Mouse (Mus musculus): Measurements from ENCODE around the gene Poc1b.
"Not testable (repeated sequence)": the region's sequence is repeated elsewhere in the genome, so short reads cannot be mapped to it uniquely, and the experiment has no call there.

The Poc1b gene

DNA sequence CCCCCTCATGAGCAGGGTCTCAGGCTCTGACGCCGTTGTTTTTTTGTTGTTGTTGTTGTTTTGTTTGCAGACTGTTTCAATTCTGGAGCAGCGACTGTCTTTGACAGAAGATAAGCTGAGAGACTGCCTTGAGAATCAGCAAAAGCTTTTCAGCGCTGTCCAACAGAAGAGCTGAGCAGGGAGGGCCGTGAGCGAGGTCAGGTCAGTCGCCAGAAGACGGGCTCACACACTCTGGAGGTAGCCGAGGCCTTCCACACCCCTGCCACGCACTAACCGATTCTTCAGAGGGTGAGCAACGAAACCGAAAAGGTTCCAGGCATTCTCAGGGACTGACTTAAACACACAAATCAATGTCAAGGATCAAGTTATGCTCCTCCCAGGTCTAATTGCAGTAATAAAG lies 89.7 kb downstream of the Poc1b start:
- DNase-seq (ENCODE audit: low spot score) = no peak

DNA sequence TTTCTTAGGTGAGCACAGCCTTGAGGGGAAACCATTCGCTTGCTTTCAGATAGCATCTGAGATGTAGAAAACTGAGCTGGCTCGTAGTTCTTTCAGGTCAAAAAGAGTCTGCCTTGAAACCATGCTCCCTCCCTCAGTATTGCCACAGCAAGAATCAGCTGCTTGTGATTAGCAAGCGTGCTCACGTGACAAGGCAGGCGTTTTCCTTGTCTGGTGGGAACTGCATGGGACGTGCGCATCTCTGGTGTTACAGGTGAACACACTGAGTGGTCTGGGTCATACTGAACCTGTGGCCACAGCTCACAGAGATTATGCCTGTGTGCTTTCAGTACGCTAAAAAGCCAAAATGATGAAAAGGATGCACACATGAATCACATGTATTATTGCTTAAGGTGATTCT lies 90.3 kb downstream of the Poc1b start:
- DNase-seq (ENCODE audit: low spot score) = no peak

DNA sequence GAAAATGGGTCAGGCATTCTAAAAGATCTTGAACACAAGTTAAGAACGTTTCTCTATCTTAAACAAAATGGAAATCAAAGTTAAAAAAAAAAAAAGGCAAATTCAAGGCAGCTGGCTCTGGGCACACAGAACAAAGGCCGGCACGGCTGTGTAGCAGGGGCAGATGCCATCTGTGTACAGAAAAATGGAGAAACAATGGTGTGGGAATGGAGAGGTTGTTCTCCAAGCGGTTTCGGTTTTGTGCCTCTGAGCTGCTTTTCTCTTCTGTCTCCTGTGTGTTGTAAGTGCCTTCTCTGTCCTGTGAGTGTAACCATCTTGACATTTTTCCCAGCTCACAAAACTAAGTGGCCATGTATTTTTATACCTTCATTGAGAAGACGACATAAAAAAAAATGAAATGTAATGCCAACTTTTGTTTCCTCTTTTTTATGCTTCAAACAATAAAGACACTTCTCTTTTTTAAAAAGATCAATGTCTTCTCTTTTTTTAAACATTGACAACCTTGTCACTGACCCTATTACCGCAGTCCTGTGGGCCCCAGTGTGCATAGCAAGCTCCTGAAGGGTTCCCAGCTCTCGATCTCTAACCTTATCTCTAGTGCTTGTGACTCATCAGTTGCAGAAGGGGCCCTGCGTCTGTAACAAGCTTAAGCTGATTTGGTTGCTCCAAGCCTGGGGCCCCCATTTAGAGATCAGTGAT lies 90.9 kb downstream of the Poc1b start:
- DNase-seq (ENCODE audit: low spot score) = no peak

DNA sequence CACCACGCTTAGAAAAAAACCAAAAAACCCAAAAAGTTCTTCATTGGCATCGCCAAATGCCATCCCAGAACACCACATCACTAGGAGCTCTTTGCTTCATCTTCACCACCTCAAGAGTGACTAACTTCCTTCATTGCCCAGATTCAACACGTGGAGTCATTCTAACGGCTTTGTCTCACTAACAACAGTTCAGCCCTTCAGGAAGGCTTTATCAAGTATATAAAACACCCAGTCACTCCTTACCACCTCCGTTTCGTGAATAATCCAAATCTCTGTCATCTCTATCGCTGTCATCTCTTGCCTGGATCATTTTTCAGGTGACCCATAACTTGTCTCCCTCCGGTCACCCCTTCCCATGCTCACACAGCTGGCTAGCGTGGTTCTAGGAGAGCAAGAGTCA lies 92.1 kb downstream of the Poc1b start:
- DNase-seq (ENCODE audit: low spot score) = no peak

DNA sequence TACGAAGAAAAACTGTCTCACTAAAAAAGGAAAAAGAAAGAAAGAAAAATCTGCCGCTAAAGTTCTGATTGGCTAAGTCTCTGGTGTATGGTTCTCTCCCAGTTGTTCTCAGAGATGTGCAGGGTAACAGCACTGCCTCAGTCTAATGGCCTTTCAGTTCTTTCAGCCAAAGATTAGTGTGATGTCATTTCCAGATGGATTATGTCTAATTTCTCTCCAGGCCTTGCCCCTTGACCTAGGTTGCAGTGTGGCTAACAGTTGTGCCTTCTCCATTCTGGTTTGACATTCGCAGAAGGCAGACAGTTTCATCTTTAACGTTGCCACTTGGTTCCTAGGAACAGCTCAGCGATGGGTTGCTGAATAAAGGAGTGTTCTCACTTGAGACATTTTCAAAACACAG lies 94.1 kb downstream of the Poc1b start:
- DNase-seq (ENCODE audit: low spot score) = no peak

DNA sequence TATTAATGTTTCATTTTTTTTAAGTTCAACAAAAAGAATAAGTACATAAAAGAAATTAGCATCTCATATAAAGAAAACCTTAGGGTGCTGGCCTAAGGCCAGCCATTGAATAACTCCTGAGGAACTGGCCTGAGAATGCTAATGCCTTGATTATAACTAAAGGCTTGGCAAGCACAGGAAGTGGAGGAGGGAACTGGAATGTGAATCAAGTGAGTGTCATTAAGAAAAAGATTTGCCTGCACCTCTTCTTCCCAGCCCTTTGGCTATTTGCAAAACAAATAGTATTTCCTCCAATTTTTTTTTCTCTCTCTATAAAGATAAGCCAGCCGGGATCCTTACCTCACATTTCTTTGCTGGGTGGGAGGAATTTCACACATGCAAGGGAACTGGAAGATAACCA lies 95.0 kb downstream of the Poc1b start:
- no peak for DNase-seq (ENCODE audit: low spot score)

DNA sequence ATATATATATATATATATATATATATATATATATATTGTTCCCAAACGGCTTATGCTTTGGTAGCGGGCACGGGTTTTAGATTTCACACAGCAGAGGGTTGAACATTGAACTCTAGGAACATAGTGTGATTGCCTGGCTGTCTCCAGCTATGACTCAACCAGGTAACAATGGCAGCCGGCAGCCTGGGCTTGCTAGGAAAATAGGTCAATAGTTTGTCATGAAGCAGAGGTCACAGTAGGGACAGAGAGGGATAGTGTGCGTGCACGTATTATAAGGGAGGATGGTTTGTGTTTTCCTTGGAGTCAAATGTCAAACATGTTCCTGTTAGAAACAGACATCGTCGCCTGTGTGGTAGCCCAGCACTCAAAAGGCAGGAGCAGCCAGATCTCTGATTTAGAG lies 95.5 kb downstream of the Poc1b start:
- no peak for DNase-seq (ENCODE audit: low spot score)

DNA sequence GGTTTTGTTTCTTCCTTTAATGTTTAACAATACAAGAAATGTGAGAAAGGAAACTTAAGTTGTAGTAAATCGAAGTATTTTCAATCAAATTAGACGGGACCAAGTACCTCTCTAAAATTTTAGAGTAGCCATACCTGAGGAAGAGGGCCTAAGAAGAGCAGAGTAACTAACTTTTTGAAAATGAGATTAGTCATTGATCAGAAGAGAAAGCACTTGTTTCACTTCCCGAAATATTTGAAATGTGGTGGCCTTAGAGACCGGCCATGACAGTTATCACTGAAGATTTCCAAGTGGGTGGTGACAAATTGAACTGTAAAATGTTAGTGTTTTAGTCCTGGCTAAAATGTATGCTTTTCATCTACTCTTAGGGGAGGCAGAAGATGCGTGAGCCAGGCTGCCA lies 96.3 kb downstream of the Poc1b start:
- DNase-seq (ENCODE audit: low spot score) = no peak

DNA sequence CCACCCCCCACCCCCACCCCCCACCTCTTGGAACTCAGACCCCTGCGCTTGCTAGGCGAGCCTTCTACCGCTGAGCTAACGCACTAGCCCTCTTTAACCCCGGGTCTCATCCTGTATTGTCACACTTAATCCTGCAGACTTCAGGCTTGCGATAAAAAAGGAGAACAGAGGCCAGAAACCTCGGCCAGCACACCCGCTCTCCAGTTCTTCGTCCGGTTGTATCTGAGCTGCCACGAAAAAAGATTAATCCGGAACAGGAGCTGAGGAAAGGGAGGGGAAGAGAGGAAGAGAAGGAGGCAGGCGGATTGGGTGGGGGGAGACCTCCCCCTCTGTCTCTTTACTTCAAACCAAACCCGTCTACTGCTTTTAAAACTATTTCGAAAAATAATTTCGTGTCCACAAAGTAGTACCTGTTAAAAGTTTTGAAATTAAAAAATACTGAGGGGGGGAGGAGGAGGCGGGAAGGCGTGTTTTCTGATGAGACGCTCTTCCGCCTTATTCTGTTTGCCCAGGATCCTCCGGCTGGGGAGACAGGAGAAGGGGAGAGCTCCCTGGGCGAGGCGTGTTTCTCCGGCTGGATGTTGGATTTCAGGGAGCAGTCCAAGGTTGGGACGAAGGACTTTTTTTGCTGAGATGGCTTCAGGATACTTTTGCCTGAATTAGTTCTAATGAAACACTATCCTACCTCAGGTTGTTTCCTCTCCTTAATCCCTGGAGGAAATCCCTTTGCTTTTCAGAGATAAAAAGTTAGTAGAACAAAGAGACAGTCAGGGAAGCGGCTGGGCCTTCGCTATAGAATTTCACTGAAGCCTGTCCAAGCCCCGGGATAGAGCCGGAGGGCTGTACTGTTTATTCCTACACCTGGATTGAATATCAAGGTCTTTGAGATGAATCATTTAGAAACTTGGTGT lies 97.0 kb downstream of the Poc1b start:
- DNase-seq (ENCODE audit: low spot score) = no peak

DNA sequence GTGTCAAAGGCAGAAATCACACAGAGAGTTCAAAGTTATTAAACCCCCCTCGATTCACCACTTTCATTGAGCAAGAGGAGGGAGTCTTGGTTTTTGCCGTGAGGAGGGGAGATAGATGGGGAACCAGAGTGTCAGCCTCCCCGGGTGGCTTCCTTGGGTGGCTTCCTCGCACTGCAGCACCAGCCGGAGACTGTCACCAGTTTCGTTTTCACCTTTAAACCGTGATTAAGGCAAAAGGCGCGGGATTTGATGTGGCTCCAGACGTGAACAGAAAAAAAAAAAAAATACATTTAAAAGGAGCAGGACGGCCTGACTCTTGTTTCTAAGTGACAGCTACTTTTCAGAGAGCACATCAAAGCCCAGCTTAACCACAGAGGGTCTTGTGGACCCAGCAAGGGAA lies 97.7 kb downstream of the Poc1b start:
- no peak for DNase-seq (ENCODE audit: low spot score)

DNA sequence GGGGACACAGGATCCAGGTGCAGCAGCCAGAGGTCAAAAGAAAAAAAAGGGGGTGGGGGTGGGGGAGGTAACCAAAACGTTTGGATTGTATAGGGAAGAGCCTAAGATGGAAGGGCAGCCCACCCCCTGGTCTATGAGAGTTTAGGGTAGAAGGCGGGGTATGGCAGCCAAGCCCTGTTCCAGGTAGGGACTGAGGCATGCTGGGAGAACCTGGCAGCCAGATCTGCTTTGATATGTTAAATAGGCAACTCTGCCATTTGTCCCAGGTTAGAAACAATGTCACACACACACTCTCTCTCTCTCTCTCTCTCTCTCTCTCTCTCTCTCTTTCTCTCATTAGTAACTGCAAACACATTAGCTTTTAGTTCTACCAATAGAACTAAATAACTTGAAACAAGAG lies 100.3 kb downstream of the Poc1b start:
- DNase-seq (ENCODE audit: low spot score) = no peak

DNA sequence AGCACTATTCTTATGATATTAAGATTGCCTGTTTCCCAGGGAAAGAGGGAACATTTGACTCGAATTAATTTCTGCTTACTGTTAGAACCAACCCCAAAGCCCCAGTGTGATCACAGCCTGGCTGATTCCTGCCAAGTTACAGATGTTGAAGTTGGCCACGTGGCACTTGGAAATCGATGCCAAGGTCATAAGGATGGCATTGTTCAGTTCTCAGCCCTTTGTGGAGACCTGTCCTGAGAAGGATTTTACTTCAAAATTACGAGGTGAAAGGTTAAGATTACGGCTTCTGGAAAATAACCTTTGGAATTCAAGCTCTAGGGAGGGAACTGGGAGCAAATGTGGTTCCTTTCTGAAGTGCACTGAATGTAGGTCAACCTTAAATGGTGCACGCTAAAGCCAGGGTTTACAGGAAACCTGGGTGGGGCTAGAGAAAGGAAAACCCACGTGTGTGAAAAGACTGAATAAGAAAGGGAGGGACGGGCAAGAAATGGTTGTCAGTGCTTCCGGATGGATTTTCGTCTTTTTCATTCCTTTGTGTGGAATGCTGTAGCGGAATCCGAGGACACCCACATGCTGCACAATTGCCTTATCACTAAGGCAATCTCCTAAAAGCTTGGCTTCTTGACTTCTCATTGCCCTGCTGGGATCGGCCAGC lies 102.4 kb downstream of the Poc1b start:
- no peak for DNase-seq (ENCODE audit: low spot score)

DNA sequence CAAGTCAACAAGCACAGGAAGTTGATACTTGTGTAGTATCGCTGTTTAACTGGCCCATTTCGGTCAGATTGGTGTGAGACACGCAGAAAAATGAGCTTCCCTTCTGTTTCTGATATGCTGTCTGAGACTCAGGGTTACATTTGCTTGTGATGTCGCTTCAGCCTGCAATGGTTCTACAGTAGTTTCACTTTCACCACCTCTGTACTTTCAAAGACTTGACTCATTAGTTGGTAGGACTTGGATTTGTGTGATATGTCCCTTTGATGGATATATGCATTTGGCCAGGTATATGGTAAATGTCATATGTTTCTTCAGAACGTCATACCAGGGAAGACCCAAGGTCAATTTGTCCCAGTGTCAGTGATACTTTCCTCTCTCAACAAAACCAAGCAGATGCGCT lies 104.2 kb downstream of the Poc1b start:
- no peak for DNase-seq (ENCODE audit: low spot score)

DNA sequence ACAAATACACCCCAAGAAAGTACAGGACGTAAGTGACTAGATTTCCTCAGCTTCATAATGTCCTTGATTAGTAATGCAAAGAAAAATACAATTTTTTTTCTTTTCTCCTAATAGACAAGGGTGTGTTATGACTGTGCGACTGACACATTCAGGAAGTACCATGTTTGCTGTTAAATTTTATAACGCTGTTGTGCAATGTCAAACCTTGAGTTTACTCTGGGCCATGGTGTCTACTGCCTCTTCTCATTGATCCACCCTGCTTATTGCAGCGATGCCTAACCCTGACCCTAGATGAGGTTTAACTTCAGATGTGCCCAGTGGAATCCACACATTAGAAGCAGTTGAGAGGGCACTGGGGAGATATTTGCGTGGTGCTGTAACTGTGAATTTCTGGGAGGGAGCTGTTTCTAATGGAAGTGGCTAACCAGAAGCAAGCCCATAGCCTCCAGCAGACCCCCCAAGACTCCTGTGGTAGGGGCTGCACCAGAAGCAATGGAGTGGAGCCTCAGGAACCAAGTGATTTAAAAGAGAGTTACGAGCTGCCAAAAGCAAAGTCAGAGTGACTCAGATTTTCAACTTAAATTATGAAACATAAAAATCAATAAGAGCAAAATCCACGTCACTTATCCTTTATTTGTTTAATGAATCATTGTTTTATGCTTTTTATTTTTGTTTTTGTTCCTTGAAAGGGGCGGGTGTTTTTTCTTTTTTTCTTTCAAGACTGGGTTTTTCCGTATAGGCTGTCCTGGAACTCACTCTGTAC lies 104.8 kb downstream of the Poc1b start:
- DNase-seq (ENCODE audit: low spot score) = no peak

DNA sequence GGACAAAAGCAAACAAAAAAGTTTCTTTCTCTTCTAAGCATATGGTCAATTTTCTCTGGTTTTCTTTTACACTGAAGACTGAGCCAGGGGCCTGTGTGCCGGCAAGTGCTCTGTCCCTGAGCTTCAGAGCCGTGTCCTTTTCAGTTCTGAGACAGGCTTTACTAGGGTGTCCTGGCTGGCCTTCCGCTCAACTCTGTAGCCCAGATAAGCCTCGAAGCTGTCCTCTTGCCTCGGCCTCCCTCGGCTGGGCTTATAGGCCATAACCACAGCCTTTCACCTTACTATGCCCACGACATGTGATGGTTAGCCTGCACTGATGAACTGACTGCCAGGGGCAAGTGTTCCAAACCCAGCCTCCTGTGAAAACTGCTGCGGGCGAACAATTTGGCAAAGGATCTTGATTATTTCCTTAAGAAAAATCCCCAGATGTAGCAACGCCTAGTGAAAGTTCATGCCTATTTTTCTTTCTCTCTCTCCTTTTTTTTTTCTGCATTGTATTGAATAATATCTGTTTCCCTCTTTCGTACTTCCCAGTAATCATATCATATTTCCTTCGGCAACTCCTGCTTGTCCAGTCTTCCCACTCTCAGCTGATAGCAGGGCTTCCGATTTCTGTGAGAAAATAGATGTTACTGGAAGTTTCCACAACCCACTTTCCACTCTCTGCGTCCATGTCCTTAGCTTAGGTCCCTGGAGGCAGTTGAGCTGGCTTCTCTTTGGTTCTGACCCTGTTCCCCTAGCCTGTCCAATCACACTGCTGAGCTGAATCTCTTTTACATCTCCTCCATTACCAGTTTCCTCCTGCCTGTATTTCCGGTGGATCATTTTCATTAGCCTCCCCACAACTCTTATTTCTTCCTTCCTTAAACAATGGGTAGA lies 107.8 kb downstream of the Poc1b start:
- DNase-seq (ENCODE audit: low spot score) = no peak

DNA sequence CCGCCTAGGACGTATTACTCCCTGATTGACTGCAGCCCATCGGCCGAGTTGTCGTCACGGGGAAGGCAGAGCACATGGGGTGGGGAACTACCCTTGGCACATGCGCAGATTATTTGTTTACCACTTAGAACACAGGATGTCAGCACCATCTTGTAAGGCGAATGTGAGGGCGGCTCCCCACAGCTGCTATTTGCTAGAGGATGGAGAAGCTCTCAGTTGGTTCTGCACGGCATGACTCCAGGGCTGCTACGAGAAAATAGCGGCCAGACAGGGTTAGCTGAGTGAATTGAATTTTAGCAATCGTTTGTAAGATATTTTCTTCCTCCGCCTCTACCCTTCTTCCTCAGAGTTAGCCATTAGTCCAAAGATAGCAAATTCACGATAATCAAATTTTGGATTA lies 109.7 kb downstream of the Poc1b start:
- DNase-seq (ENCODE audit: low spot score) = not testable (repeated sequence)

DNA sequence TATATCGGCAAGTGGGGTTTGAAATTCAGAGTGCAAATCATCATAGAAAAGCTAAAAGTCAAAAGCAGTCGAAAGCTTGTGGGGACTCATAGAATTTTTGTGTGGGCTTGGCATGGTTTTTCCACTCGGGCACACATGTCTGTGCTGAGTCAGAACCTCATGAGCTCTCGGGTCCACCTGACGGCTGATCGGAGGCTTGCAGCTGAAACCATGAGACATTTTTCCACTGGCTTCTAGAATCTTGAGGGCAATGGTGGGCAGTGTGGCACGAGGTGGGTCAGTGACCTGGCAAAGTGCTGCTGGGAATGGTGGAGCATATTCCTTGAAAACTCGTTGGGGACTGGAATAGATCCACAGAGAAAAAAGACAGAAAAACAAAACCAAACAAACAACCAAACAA lies 114.7 kb downstream of the Poc1b start:
- DNase-seq (ENCODE audit: low spot score) = no peak

DNA sequence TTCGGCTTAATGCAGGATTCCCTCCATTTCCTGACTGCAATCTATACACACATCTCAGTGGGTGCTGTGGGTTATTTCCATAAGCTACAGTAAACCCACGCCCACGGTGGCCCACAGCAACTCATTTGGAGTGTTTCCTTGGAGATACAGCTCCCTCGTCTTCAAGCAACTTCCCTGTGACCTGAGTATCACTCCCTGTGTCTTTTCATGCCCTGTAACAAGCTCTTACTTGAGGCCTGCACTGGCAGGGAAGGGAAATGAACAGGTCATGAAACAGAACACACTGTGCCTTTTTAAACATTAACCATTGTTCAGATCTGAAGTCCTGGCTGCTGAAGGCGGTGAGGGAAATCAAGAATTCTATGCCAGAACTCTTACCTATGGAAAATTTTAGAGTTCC lies 115.9 kb downstream of the Poc1b start:
- no peak for DNase-seq (ENCODE audit: low spot score)

DNA sequence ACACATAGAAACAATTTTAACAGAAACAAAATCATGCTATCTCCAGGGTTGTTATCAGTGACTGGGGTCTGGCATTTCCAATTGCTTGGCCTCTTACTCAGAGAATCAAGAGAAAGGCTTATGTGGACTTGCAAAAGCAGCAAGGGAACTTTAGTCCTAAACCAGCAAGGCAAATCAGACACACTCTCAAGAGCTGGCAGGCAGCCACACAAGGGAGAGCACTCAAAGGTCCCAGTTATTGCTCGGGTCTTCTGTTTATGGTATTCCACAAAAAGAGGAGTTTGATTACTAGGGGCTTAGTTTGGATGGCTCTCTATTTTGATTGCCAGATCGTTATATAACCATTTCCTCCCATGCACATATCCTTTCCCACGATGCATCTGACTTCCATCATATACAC lies 117.4 kb downstream of the Poc1b start:
- DNase-seq (ENCODE audit: low spot score) = no peak

DNA sequence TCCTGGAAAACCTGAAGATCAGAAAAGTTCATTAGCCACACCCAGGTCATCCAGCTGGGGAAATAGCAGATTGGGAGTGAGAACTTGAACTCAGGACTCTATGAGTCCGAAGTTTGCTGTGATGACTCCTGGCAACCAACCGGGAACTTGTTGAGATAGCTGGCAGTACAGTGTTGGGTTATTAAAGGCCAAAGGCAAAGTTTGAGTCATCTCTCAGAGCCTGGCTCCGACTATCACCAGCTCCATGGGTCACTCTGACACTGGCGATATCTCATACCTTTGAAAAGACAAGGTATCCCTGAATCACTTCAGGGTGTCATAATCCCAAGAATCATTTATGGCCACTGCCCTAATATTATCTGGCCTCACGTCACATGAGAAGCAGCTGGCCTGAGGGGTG lies 119.9 kb downstream of the Poc1b start:
- no peak for DNase-seq (ENCODE audit: low spot score)
